Mouse (Mus musculus) cortical plate, adult 2 months (tissue): Measurements from ENCODE around the gene Hcn4.

Source experiments
- CTCF ChIP-seq: fragments of 200-500 bp; IDR thresholded peaks from 2 replicates; pipeline ENCODE4 v1.5.1; 2011; ENCODE audit warnings: mild to moderate bottlenecking, control low read depth, low read length; ENCODE audit not compliant: insufficient read depth; ENCODE audit errors: extremely low read depth
- POLR2A ChIP-seq: fragments of 200-500 bp; IDR thresholded peaks from 2 replicates; pipeline ENCODE4 v1.6.1; 2011; ENCODE audit warnings: mild to moderate bottlenecking, low read length, control low read depth; ENCODE audit not compliant: insufficient read depth; ENCODE audit errors: extremely low read depth

- TF ChIP-seq CTCF: no peak
- TF ChIP-seq POLR2A: no peak
Observed at GRCm38 (mm10) chr9:58822431-58823091, 651 bp upstream of the Hcn4 start.
